Mouse (Mus musculus) left cerebral cortex, adult 8-10 months (tissue): ENCODE results near the gene Zfp106. TPM values are rescaled to one million over a fixed set of nuclear protein-coding genes. Genes with fewer than 3 reads are reported as not detected.

Source experiments
- DNase-seq, 2 experiments: peaks; one replicate each; pipeline ENCODE4 v3.0.0; 2022; ENCODE audit warnings: low spot score in 2 of 2
- total RNA-seq, 4 experiments: library from RNA; stranded (reverse); gene quantifications; 2 replicates each; pipeline ENCODE4 v1.2.4; 2022

Zfp106 gene
- total RNA-seq, 4 experiments from 2014 or later: 163 to 184 (median 173) TPM

GRCm38 (mm10) chr2:120476277-120477087 is 87.2 kb downstream of the Zfp106 start:
- no peak for DNase-seq

DNA sequence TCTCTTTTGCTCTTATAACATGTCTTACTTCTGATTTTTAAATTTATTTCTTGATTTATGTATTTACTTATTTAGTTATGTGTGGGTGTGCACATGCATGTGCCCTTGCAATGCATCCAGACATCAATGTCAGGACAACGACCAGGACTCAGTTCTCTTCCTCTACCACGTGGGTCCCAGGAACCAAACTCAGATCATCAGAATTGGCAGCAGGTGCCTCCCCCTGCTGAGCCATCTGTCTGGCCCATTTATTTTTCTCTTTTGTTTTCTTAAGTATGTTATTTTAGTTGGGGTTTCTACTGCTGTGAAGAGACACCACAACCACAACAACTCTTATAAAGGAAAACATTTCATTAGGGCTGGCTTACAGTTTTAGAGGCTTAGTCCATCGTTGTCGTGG is 92.8 kb downstream of the Zfp106 start:
- DNase-seq: no peak

DNA sequence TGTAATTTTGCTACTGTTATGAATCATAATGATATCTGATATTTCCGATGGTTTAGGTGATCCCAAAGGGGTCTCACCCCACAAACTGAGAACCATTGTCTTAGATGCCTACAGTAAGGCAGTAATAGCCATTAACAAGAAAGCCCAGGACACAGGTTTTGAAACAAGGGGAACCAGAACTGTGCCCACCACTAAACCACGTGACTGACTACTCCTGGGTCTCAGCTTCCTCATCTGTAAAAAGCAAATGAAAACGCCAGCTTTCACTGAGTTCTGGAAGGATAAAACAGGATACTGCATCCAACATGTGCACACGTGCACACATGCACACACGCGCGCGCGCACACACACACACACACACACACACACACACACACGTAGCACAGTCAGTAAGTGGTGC is 93.9 kb downstream of the Zfp106 start:
- no peak for DNase-seq

- DNase-seq: no peak
Measured at GRCm38 (mm10) chr2:120469220-120469619, 94.4 kb downstream of the Zfp106 start.

DNA sequence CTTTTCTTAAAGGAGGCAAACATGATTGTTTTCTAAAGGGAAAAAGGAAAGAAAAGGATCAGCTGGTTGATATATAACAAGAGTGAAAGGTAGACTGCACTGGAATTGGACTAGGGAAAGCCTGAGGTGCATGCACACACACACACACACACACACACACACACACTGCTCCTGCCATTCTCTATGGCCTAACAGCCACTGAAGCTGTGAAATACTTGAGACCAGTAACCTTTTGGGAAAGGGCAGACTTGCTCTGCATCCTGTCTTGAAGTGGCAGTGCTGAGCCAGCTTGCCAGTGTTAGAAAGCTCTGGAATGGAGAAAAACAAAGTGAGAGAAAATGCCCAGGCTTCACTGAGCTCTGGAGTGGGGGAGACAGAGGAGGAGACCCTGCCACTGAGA is 95.6 kb downstream of the Zfp106 start:
- DNase-seq: no peak

DNA sequence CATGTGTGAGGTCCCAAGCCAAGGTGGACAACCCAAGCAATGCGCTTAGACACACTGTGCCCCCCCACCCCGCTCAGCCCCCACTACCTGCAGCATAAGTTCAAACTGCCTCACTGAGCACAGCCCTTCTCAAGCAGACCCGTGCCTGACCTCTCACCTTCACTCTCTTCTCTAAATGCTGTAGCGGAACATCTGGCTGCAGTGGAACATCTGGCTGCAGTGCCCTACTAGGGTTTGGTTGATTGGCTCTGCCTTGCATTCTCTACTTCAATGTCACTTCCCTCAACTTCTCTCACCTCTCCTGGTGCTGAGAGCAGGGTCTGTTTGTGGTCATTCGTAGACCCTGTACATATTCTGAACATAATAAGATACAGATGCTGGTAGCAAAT is 98.3 kb downstream of the Zfp106 start:
- no peak for DNase-seq

GRCm38 (mm10) chr2:120464732-120465396 is 98.8 kb downstream of the Zfp106 start:
- DNase-seq: no peak

DNA sequence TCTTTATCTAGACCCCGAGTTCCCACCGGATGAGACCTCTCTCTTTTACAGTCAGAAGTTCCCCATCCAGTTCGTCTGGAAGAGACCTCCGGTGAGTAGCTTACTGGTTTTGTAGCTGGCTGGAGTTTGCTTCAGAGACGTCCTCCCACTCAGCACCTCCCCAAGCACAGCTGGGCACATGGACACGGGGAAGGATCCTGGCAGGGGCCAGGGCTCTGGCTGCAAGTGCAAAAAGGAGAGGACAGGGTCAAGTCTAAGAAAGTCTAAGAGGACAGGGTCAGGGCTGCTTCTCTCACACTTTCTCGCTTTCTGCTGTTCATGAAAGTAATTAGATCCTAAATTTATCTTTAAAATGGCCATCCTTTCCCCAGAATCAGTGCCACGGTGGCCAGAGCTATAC is 99.6 kb downstream of the Zfp106 start:
- DNase-seq: no peak

DNA sequence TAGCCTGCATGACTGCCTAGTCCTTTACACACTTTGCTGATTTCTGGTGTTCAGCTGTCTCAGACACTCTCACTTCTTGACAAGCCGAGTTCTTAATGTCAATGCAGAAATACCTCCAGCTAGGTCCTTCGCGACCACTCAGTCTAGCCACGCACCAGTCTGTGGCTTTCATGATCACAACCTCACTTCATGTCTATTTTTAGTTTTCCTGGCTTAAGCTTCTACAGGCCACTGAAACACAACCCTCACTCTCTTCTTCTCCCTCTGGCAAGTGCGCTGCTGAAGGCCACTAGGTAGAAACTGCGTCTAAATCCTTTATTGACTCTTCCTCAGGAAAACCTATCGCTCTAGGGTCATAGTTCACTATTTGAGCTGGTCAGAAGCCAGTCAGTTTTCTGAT is 100.3 kb downstream of the Zfp106 start:
- no peak for DNase-seq

GRCm38 (mm10) chr2:120460216-120460615 is 103.4 kb downstream of the Zfp106 start:
- DNase-seq: no peak

Other genes with a start within 250 kb of the Zfp106 start
- not detected for gene Pla2g4f, start 249.7 kb downstream of the Zfp106 start, total RNA-seq
- 10 to 100 TPM; 64.7 to 71.1 (median 69.0) TPM for gene Vps39, start 210.7 kb downstream of the Zfp106 start, total RNA-seq
- 10 to 100 TPM; 14.2 to 18.3 (median 16.2) TPM for gene Ganc, start 159.9 kb downstream of the Zfp106 start, total RNA-seq
- gene Tmem87a, start 159.7 kb downstream of the Zfp106 start, total RNA-seq: 10 to 100 TPM; 36.3 to 37.0 (median 36.4) TPM
- gene Capn3, start 107.8 kb downstream of the Zfp106 start, total RNA-seq: 10 to 100 TPM in 1 of 4 experiments, 1 to 10 TPM in 3; 3.5 to 12.5 (median 5.0) TPM
- 10 to 100 TPM; 20.0 to 22.9 (median 21.3) TPM for gene Snap23, start 3.8 kb upstream of the Zfp106 start, total RNA-seq
- 10 to 100 TPM; 12.9 to 16.1 (median 14.1) TPM for gene Haus2, start 45.5 kb upstream of the Zfp106 start, total RNA-seq
- 10 to 100 TPM; 27.0 to 37.3 (median 29.3) TPM for gene Lrrc57, start 45.7 kb upstream of the Zfp106 start, total RNA-seq
- gene Stard9, start 65.3 kb upstream of the Zfp106 start, total RNA-seq: 10 to 100 TPM in 3 of 4 experiments, 1 to 10 TPM in 1; 9.9 to 11.5 (median 11.3) TPM